Mouse (Mus musculus) cerebellum, adult 9-10 months (tissue): ENCODE data around the gene Evx2.

ENCODE experiments used
- DNase-seq: peaks from one replicate; pipeline ENCODE4 v3.0.0; 2022

Evx2 gene

GRCm38 (mm10) chr2:74663291-74663925 is 4.1 kb upstream of the Evx2 start:
- DNase-seq: no peak

- DNase-seq: no peak
Measured at GRCm38 (mm10) chr2:74661685-74662084, 2.3 kb upstream of the Evx2 start.

- DNase-seq: no peak
Measured at GRCm38 (mm10) chr2:74660421-74661375, 1.3 kb upstream of the Evx2 start.

GRCm38 (mm10) chr2:74658667-74659371 is 538 bp downstream of the Evx2 start:
- no peak for DNase-seq

- no peak for DNase-seq
Measured at GRCm38 (mm10) chr2:74658024-74658666, 1.2 kb downstream of the Evx2 start.

- no peak for DNase-seq
Measured at GRCm38 (mm10) chr2:74657251-74658023, 1.9 kb downstream of the Evx2 start.

- no peak for DNase-seq
Measured at GRCm38 (mm10) chr2:74656632-74657021, 2.7 kb downstream of the Evx2 start.

- DNase-seq: no peak
Measured at GRCm38 (mm10) chr2:74655821-74656631, 3.3 kb downstream of the Evx2 start.

- no peak for DNase-seq
Measured at GRCm38 (mm10) chr2:74655420-74655781, 4.0 kb downstream of the Evx2 start.

GRCm38 (mm10) chr2:74654743-74655419 is 4.5 kb downstream of the Evx2 start:
- DNase-seq: no peak

- DNase-seq: no peak
Measured at GRCm38 (mm10) chr2:74653781-74654535, 5.4 kb downstream of the Evx2 start.

GRCm38 (mm10) chr2:74652996-74653340 is 6.4 kb downstream of the Evx2 start:
- no peak for DNase-seq

- no peak for DNase-seq
Measured at GRCm38 (mm10) chr2:74647082-74647864, 12.1 kb downstream of the Evx2 start.

GRCm38 (mm10) chr2:74645631-74646030 is 13.7 kb downstream of the Evx2 start:
- DNase-seq: no peak

GRCm38 (mm10) chr2:74642431-74642830 is 16.9 kb downstream of the Evx2 start:
- DNase-seq: no peak

- no peak for DNase-seq
Measured at GRCm38 (mm10) chr2:74635412-74635811, 23.9 kb downstream of the Evx2 start.

- no peak for DNase-seq
Measured at GRCm38 (mm10) chr2:74620368-74620767, 39.0 kb downstream of the Evx2 start.

GRCm38 (mm10) chr2:74619676-74620246 is 39.6 kb downstream of the Evx2 start:
- no peak for DNase-seq

- no peak for DNase-seq
Measured at GRCm38 (mm10) chr2:74617706-74618105, 41.7 kb downstream of the Evx2 start.
